Mouse (Mus musculus) liver, adult 2 months (tissue): Measurements from ENCODE around the gene Nckap1. TPM values are rescaled to one million over a fixed set of nuclear protein-coding genes. Genes with fewer than 3 reads are reported as not detected.
A peak's percentile ranks its signal among the peaks of the same experiment; 100 is the strongest.

Experiments
- DNase-seq: peaks from one replicate; pipeline ENCODE4 v3.0.0-alpha.2; 2011; ENCODE audit warnings: low read depth, low spot score; ENCODE audit errors: extremely low read depth
- H3K27ac ChIP-seq: fragments of 200-500 bp; replicated peaks from 2 replicates; pipeline ENCODE4 v1.5.1; 2012; ENCODE audit warnings: low read depth, mild to moderate bottlenecking, control low read depth, inconsistent platforms, low read length; ENCODE audit not compliant: insufficient read depth
- H3K27me3 ChIP-seq: fragments of 200-500 bp; 2 replicates; pipeline ENCODE4 v1.6.1; 2012; ENCODE audit warnings: mild to moderate bottlenecking, moderate library complexity, low read length, inconsistent platforms; ENCODE audit not compliant: control insufficient read depth, insufficient read depth
- H3K36me3 ChIP-seq: fragments of 200-500 bp; 2 replicates; pipeline ENCODE4 v1.6.1; 2012; ENCODE audit warnings: low read length, inconsistent platforms; ENCODE audit not compliant: control insufficient read depth, insufficient read depth
- H3K4me1 ChIP-seq: fragments of 200-500 bp; 2 replicates; pipeline ENCODE4 v1.6.1; 2011; ENCODE audit warnings: low read length; ENCODE audit not compliant: control insufficient read depth, insufficient read depth
- H3K4me3 ChIP-seq: fragments of 200-500 bp; 2 replicates; pipeline ENCODE4 v1.5.1; 2011; ENCODE audit warnings: low read depth, mild to moderate bottlenecking, control low read depth, low read length, moderate library complexity; ENCODE audit not compliant: insufficient read depth
- H3K79me2 ChIP-seq: fragments of 200-500 bp; 2 replicates; pipeline ENCODE4 v1.6.1; 2012; ENCODE audit warnings: inconsistent platforms, mild to moderate bottlenecking, low read length, moderate library complexity; ENCODE audit not compliant: control insufficient read depth, insufficient read depth
- H3K9ac ChIP-seq: fragments of 200-500 bp; 2 replicates; pipeline ENCODE4 v1.6.1; 2012; ENCODE audit warnings: low read depth, mild to moderate bottlenecking, control low read depth, inconsistent platforms, low read length
- CTCF ChIP-seq: fragments of 200-500 bp; IDR thresholded peaks from 2 replicates; pipeline ENCODE4 v1.5.1; 2011; ENCODE audit warnings: low read depth, low read length, control low read depth
- POLR2A ChIP-seq: fragments of 200-500 bp; IDR thresholded peaks from 2 replicates; pipeline ENCODE4 v1.6.1; 2011; ENCODE audit warnings: low read length, control low read depth; ENCODE audit not compliant: insufficient read depth; ENCODE audit errors: extremely low read depth
- WGBS: fragments of 180-500 bp; shearing (Covaris S2); methylation state at CpG from one replicate; pipeline ENCODE4 v1.1.7; 2018; 5-methylcytosine and 5-hydroxymethylcytosine counted together
- polyA plus RNA-seq: library from polyadenylated mRNA; depleted of rRNA; stranded (reverse); fragments of >200 nt; gene quantifications from 2 replicates; pipeline ENCODE4 v1.2.3, GENCODE M21; 2012
- total RNA-seq: library from RNA; depleted of rRNA; stranded (reverse); fragments of >200 nt; gene quantifications from 2 replicates; pipeline ENCODE4 v1.2.3, GENCODE M21; 2014

The Nckap1 gene
- total and polyA plus RNA-seq, 2 experiments, result 20.5 to 95.3 TPM

GRCm38 (mm10) chr2:80612796-80613195 is 31.6 kb upstream of the Nckap1 start:
- Histone ChIP-seq H3K79me2 (no peaks in the 10 kb centered on the region), H3K27me3 (no peaks in the 10 kb centered on the region), H3K9ac (no peak overlapping the region), H3K36me3 (no peaks in the 10 kb centered on the region), H3K27ac (no peak overlapping the region), H3K4me3 (no peak overlapping the region), H3K4me1 (peaks cover 3% of the 10 kb centered on the region; the same call in 1 of the 2 replicates)
- TF ChIP-seq CTCF (no peak), POLR2A (no peak)
- WGBS, result 49% methylated on average over 2 of the region's 2 CpGs
- peak; percentile 24 for DNase-seq

- no peaks in the 10 kb centered on the region for H3K36me3 ChIP-seq
- no peaks in the 10 kb centered on the region for H3K4me1 ChIP-seq
- H3K9ac ChIP-seq, result no peak overlapping the region
- H3K27me3 ChIP-seq, result no peaks in the 10 kb centered on the region
- 37% methylated on average over 1 of the region's 1 CpGs for WGBS
- H3K27ac ChIP-seq, result no peak overlapping the region
- H3K4me3 ChIP-seq, result no peak overlapping the region
- no peak for DNase-seq
- H3K79me2 ChIP-seq, result no peaks in the 10 kb centered on the region
- TF ChIP-seq POLR2A (no peak), CTCF (no peak)
Observed at GRCm38 (mm10) chr2:80612286-80612685, 31.1 kb upstream of the Nckap1 start.

GRCm38 (mm10) chr2:80603771-80604426 is 22.7 kb upstream of the Nckap1 start:
- WGBS, result 97% methylated on average over 19 of the region's 19 CpGs
- H3K79me2 ChIP-seq, result no peaks in the 10 kb centered on the region
- H3K9ac ChIP-seq, result no peak overlapping the region
- no peaks in the 10 kb centered on the region for H3K36me3 ChIP-seq
- H3K27ac ChIP-seq, result no peak overlapping the region
- H3K4me1 ChIP-seq, result no peaks in the 10 kb centered on the region
- TF ChIP-seq CTCF (no peak), POLR2A (no peak)
- no peak for DNase-seq
- no peaks in the 10 kb centered on the region for H3K27me3 ChIP-seq
- no peak overlapping the region for H3K4me3 ChIP-seq

- TF ChIP-seq POLR2A (no peak), CTCF (no peak)
- 94% methylated on average over 13 of the region's 13 CpGs for WGBS
- no peak overlapping the region for H3K9ac ChIP-seq
- no peaks in the 10 kb centered on the region for H3K36me3 ChIP-seq
- H3K79me2 ChIP-seq, result no peaks in the 10 kb centered on the region
- H3K4me3 ChIP-seq, result no peak overlapping the region
- no peaks in the 10 kb centered on the region for H3K27me3 ChIP-seq
- H3K4me1 ChIP-seq, result no peaks in the 10 kb centered on the region
- no peak for DNase-seq
- H3K27ac ChIP-seq, result no peak overlapping the region
Observed at GRCm38 (mm10) chr2:80602756-80603155, 21.6 kb upstream of the Nckap1 start.

- Histone ChIP-seq H3K27me3 (no peaks in the 10 kb centered on the region), H3K79me2 (no peaks in the 10 kb centered on the region), H3K9ac (no peak overlapping the region), H3K4me3 (no peak overlapping the region), H3K36me3 (no peaks in the 10 kb centered on the region), H3K27ac (no peak overlapping the region), H3K4me1 (no peaks in the 10 kb centered on the region)
- peak; percentile 50 for DNase-seq
- TF ChIP-seq CTCF (no peak), POLR2A (no peak)
Observed at GRCm38 (mm10) chr2:80600611-80601010, 19.4 kb upstream of the Nckap1 start.

GRCm38 (mm10) chr2:80599850-80600249 is 18.7 kb upstream of the Nckap1 start:
- DNase-seq, result no peak
- TF ChIP-seq CTCF (no peak), POLR2A (no peak)
- Histone ChIP-seq H3K79me2 (no peaks in the 10 kb centered on the region), H3K36me3 (no peaks in the 10 kb centered on the region), H3K9ac (no peak overlapping the region), H3K4me3 (no peak overlapping the region), H3K4me1 (no peaks in the 10 kb centered on the region), H3K27ac (no peak overlapping the region), H3K27me3 (no peaks in the 10 kb centered on the region)
- 94% methylated on average over 3 of the region's 3 CpGs for WGBS
